Mouse (Mus musculus) telencephalon, adult 2 months (tissue): ENCODE measurements at regions not wholly inside any gene's neighbourhood (a gene's known extent, or its start where the extent isn't known, plus 50 kb on each side); places are given as distances from the start of the nearest gene placed in this dataset.

ENCODE experiments used
- DNase-seq: peaks from one replicate; pipeline ENCODE4 v3.0.0-alpha.2; 2011; ENCODE audit warnings: low read depth, low spot score

- DNase-seq = no peak
Measured at GRCm38 (mm10) chr13:47748906-47749305, 512.1 kb upstream of the Id4 start.

- no peak for DNase-seq
Measured at GRCm38 (mm10) chr13:47751033-47751432, 510.0 kb upstream of the Id4 start.

- no peak for DNase-seq
Measured at GRCm38 (mm10) chr13:47764802-47765597, 496.0 kb upstream of the Id4 start.

GRCm38 (mm10) chr13:47768963-47769527, 492.0 kb upstream of the Id4 start:
- no peak for DNase-seq

GRCm38 (mm10) chr13:47777206-47778099, 483.6 kb upstream of the Id4 start:
- no peak for DNase-seq

GRCm38 (mm10) chr13:47778218-47779009, 482.6 kb upstream of the Id4 start:
- DNase-seq = no peak

- no peak for DNase-seq
Measured at GRCm38 (mm10) chr13:47784406-47784805, 476.6 kb upstream of the Id4 start.

GRCm38 (mm10) chr13:47797859-47798258, 463.2 kb upstream of the Id4 start:
- no peak for DNase-seq

- no peak for DNase-seq
Measured at GRCm38 (mm10) chr13:47811711-47812415, 449.2 kb upstream of the Id4 start.

GRCm38 (mm10) chr13:47818924-47819564, 442.0 kb upstream of the Id4 start:
- no peak for DNase-seq

- no peak for DNase-seq
Measured at GRCm38 (mm10) chr13:47836491-47836890, 424.5 kb upstream of the Id4 start.

- no peak for DNase-seq
Measured at GRCm38 (mm10) chr13:47842418-47842817, 418.6 kb upstream of the Id4 start.

GRCm38 (mm10) chr13:47843011-47843410, 418.0 kb upstream of the Id4 start:
- no peak for DNase-seq

- no peak for DNase-seq
Measured at GRCm38 (mm10) chr13:47843541-47844267, 417.3 kb upstream of the Id4 start.

GRCm38 (mm10) chr13:47846713-47847112, 414.3 kb upstream of the Id4 start:
- DNase-seq = no peak

GRCm38 (mm10) chr13:47848371-47849188, 412.4 kb upstream of the Id4 start:
- DNase-seq = no peak

- no peak for DNase-seq
Measured at GRCm38 (mm10) chr13:47855422-47856108, 405.5 kb upstream of the Id4 start.

- no peak for DNase-seq
Measured at GRCm38 (mm10) chr13:47858946-47859345, 402.1 kb upstream of the Id4 start.
